Mouse (Mus musculus) thymus, adult 2 months (tissue): ENCODE data around the gene Plk4.
"Not testable (repeated sequence)": the region's sequence is repeated elsewhere in the genome, so short reads cannot be mapped to it uniquely, and the experiment has no call there.

ENCODE experiments used
- CTCF ChIP-seq: fragments of 200-500 bp; IDR thresholded peaks from 2 replicates; pipeline ENCODE4 v1.5.1; 2012; ENCODE audit warnings: mild to moderate bottlenecking, control low read depth, low read length, moderate library complexity, borderline replicate concordance; ENCODE audit not compliant: control insufficient read depth, poor library complexity, insufficient read depth; ENCODE audit errors: extremely low read depth
- POLR2A ChIP-seq: fragments of 200-500 bp; IDR thresholded peaks from 2 replicates; pipeline ENCODE4 v1.6.1; 2012; ENCODE audit warnings: mild to moderate bottlenecking, low read length, control low read depth, moderate library complexity; ENCODE audit not compliant: control insufficient read depth, poor library complexity, insufficient read depth; ENCODE audit errors: extremely low read depth

DNA sequence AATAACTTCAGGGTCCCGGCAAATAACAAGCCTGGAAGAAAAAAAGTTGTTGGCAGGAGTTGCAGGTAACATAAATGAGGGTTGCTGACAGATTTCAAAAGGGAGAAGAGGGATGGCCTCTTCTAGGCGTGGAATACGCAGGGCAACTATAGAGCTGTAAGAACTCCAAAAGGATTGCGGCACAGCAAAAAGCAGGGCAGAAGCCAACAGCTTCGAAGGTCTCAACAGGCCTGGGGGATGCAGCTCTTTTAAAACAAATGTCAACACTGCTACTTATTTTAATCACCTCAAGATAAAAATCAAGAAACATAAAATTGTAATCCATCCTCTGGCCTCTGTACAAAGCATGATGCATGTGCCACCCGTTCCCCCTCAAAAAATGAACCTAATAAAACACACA lies 45.7 kb downstream of the Plk4 start:
- TF ChIP-seq POLR2A, CTCF: not testable (repeated sequence)
